Mouse (Mus musculus): Measurements from ENCODE around the gene Adamts8.

Adamts8 gene

GRCm38 (mm10) chr9:30971967-30972366 lies 29.6 kb downstream of the Adamts8 start:
- in situ Hi-C loops (cut with MboI, MseI): no loop called here

- in situ Hi-C loops (cut with MboI, MseI): no loop called here
Measured at GRCm38 (mm10) chr9:30976339-30977023, 34.1 kb downstream of the Adamts8 start.

GRCm38 (mm10) chr9:30980467-30980866 lies 38.1 kb downstream of the Adamts8 start:
- in situ Hi-C loops (cut with MboI, MseI): no loop called here

- in situ Hi-C loops (cut with MboI, MseI): no loop called here
Measured at GRCm38 (mm10) chr9:30985782-30986181, 43.4 kb downstream of the Adamts8 start.

- in situ Hi-C loops (cut with MboI, MseI): no loop called here
Measured at GRCm38 (mm10) chr9:30993106-30993505, 50.7 kb downstream of the Adamts8 start.

- in situ Hi-C loops (cut with MboI, MseI): no loop called here
Measured at GRCm38 (mm10) chr9:30996590-30997562, 54.5 kb downstream of the Adamts8 start.

- in situ Hi-C loops (cut with MboI, MseI): no loop called here
Measured at GRCm38 (mm10) chr9:31000641-31001040, 58.3 kb downstream of the Adamts8 start.

- in situ Hi-C loops (cut with MboI, MseI): no loop called here
Measured at GRCm38 (mm10) chr9:31002528-31002927, 60.2 kb downstream of the Adamts8 start.

- in situ Hi-C loops (cut with MboI, MseI): no loop called here
Measured at GRCm38 (mm10) chr9:31009334-31009733, 67.0 kb downstream of the Adamts8 start.

- in situ Hi-C loops (cut with MboI, MseI): no loop called here
Measured at GRCm38 (mm10) chr9:31010040-31010439, 67.7 kb downstream of the Adamts8 start.

- in situ Hi-C loops (cut with MboI, MseI): no loop called here
Measured at GRCm38 (mm10) chr9:31010749-31011148, 68.4 kb downstream of the Adamts8 start.

GRCm38 (mm10) chr9:31011533-31011932 lies 69.2 kb downstream of the Adamts8 start:
- in situ Hi-C loops (cut with MboI, MseI): no loop called here

GRCm38 (mm10) chr9:31012674-31013073 lies 70.3 kb downstream of the Adamts8 start:
- in situ Hi-C loops (cut with MboI, MseI): no loop called here

GRCm38 (mm10) chr9:31013415-31013814 lies 71.1 kb downstream of the Adamts8 start:
- in situ Hi-C loops (cut with MboI, MseI): no loop called here
